8 mouse cellular contexts compared by ENCODE assay signal in the genomic region with DNA sequence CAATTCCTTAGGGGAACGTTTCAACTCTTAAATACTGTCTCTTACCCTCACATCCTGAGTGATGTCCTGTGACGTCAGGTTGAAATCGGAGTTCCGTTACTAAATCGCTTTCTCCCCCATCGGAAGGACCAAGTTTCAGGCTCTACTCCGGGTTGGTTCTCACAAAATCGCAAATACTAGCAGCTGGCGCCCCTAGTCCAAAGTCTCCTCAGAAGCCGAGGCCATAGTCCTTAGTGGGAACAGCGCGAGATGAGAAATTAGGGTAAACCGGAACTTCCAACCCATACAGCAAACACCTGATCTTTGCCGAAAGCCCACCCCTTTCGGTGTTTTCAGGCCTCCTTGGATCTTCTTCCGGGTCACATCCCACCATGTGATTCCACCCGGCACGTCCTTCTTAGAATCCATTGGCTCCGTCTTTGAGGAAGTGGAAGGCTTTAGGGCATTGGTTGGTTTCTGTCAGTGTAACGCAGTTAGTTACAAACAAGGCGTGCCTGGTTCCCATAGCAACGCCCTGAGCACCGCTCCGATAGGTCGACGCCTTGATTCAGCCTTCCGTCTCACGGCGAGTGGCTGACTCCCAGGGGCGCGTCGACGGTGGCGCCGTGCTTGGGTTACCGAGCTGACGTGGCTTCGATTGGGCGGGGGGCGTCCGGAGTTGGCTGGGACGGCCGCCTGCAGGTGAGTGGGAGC. TPM values are rescaled to one million over a fixed set of nuclear protein-coding genes. Genes with fewer than 3 reads are reported as not detected.
DNase-seq lines count a peak whose midpoint lies in the region; ATAC-seq and TF ChIP-seq lines count a peak whose summit lies in the region.

A gene (minus strand): TSS at position 421 of the 693 bp plus-strand sequence.
A gene (plus strand): TSS at position 558 of the 693 bp plus-strand sequence.

- H3K4me2 ChIP-seq in forebrain, embryonic 15.5 days (replicated peaks): peak within 1 kb of the TSS; percentile 82

- 0% methylated on average over 43 of the region's 43 CpGs for WGBS in forebrain, embryonic 15.5 days
- under 1% methylated on average over 43 of the region's 43 CpGs for WGBS in lung, adult 2 months

- H3K4me1 ChIP-seq in ES-E14 (ENCODE audit: control insufficient read depth in 2 of 2, insufficient read depth in 2 of 2, low read length in 2 of 2, poor library complexity in 1 of 2): peaks cover 0 to 1% of the 10 kb centered on the region in 2 experiments; a peak in 1 of 4 replicates
- H3K4me1 ChIP-seq in forebrain, embryonic 15.5 days: peaks cover 23% of the 10 kb centered on the region
- H3K4me1 ChIP-seq in lung, adult 2 months (ENCODE audit: control insufficient read depth, insufficient read depth, low read length): peaks cover 15% of the 10 kb centered on the region

- peak within 1 kb of the TSS; percentile 99 for H3K9ac ChIP-seq in ES-E14 (ENCODE audit: insufficient read depth, low read depth, low read length, poor library complexity, severe bottlenecking)
- H3K9ac ChIP-seq in forebrain, embryonic 15.5 days (replicated peaks): peak within 1 kb of the TSS; percentile 83

- H3K27ac ChIP-seq in ES-E14 (ENCODE audit: insufficient read depth, low read depth, low read length, poor library complexity, severe bottlenecking): peak within 1 kb of the TSS; percentile 88
- H3K27ac ChIP-seq in forebrain, embryonic 15.5 days (replicated peaks): peak within 1 kb of the TSS; percentile 88

- peak within 1 kb of the TSS; percentile 87 to 94 for H3K4me3 ChIP-seq in ES-E14 (ENCODE audit: insufficient read depth in 1 of 2, low read depth in 1 of 2, low read length in 2 of 2, poor library complexity in 1 of 2, severe bottlenecking in 1 of 2)
- H3K4me3 ChIP-seq in forebrain, embryonic 15.5 days: peak within 1 kb of the TSS; percentile 79
- H3K4me3 ChIP-seq in lung, adult 2 months (replicated peaks; ENCODE audit: extremely low read depth, low read depth, low read length): peak within 1 kb of the TSS; percentile 98

- ATAC-seq in forebrain, embryonic 15.5 days (replicated peaks): peak; percentile 100
- peak; percentile 97 for ATAC-seq in neutrophil, adult 5-6 weeks (ENCODE audit: extremely low read depth, insufficient number of reproducible peaks, low FRiP score, poor library complexity, severe bottlenecking)

- no peaks in the 10 kb centered on the region for H3K27me3 ChIP-seq in forebrain, embryonic 15.5 days

- peak; percentile 76; the same call in 1 of the 2 replicates for TF ChIP-seq POLR2A in lung, adult 2 months (IDR thresholded peaks at IDR 0.05; ENCODE audit: borderline replicate concordance, extremely low read depth, low read depth, low read length)

- no peaks in the 10 kb centered on the region for H3K36me3 ChIP-seq in ES-E14 (ENCODE audit: control insufficient read depth, insufficient read depth, low read length, poor library complexity, severe bottlenecking)
- H3K36me3 ChIP-seq in forebrain, embryonic 15.5 days: peaks cover 14% of the 10 kb centered on the region; the same call in 1 of the 2 replicates

- TF ChIP-seq CTCF in lung, adult 2 months (IDR thresholded peaks at IDR 0.05; ENCODE audit: insufficient read depth, low read length): no peak

- intact Hi-C loops in heart, postnatal 25 days (cut with DNase I): loop anchor here (2.0 to 5.0 kb wide), 2 partner anchors 46 to 138 kb away; a partner anchor contains a TSS

- no peaks in the 10 kb centered on the region for H3K9me3 ChIP-seq in ES-E14 (ENCODE audit: control insufficient read depth, insufficient read depth, low read depth, low read length)
- no peaks in the 10 kb centered on the region for H3K9me3 ChIP-seq in forebrain, embryonic 15.5 days

- in situ Hi-C loops in ES-E14 (cut with MboI; ENCODE audit: low sequenced_read_pairs in 2 of 2, unreplicated experiment in 2 of 2): no loop called here

- DNase-seq in ES-E14 (ENCODE audit: low read depth, low spot score): peak; percentile 99
- peak; percentile 99 for DNase-seq in cerebellum, adult 11-12 months
- DNase-seq in heart, postnatal 25 days (ENCODE audit: low spot score): peak; percentile 95
- peak; percentile 96 to 99 for DNase-seq in layer of hippocampus, adult 18-20 months (ENCODE audit: low spot score in 2 of 2)
- peak; percentile 89 for DNase-seq in lung, adult 2 months
- peak; percentile 92 to 98 for DNase-seq in thymus, adult 18-20 months

TF ChIP-seq in ES-E14, 5 proteins besides CTCF, POLR2A, EP300 and RAD21:
- TF ChIP-seq MAFK (IDR thresholded peaks at IDR 0.05; ENCODE audit: insufficient read depth, low read depth, low read length): no peak
- TF ChIP-seq HCFC1 (IDR thresholded peaks at IDR 0.05; ENCODE audit: borderline replicate concordance, insufficient read depth, low read length): peak; percentile 72
- peak; percentile 93 for TF ChIP-seq CHD2 (IDR thresholded peaks at IDR 0.05; ENCODE audit: low read depth, low read length)

RNA-seq across cellular contexts. Expression of the first gene that starts in this region (rescaled TPM):
- total RNA-seq in ES-E14 (2012; rRNA removed): 1.1 and 1.2 TPM in 2 replicates
- polyA plus RNA-seq in forebrain, embryonic 15.5 days (2015; fragmentation: Nextera tagmentation; extraction: Ambion mirVana): 0.84 and 0.91 TPM in 2 replicates
- total RNA-seq in heart, postnatal 25 days (2021): under 1 TPM; 0.59 to 0.86 TPM
- 1 to 10 TPM; 2.0 TPM for total RNA-seq in layer of hippocampus, adult 18-20 months (2021)
- polyA plus RNA-seq in lung, adult 2 months (2012; rRNA removed): 0.15 and 0.79 TPM in 2 replicates
- 5.0 and 7.6 TPM in 2 replicates for total RNA-seq in neutrophil, adult 5-6 weeks (2017)

RNA-seq across cellular contexts. Expression of the second gene that starts in this region (rescaled TPM):
- 52.6 and 73.4 TPM in 2 replicates for total RNA-seq in ES-E14 (2012; rRNA removed)
- 91.9 and 92.1 TPM in 2 replicates for polyA plus RNA-seq in forebrain, embryonic 15.5 days (2015; fragmentation: Nextera tagmentation; extraction: Ambion mirVana)
- 10 to 100 TPM; 37.9 to 43.5 TPM for total RNA-seq in heart, postnatal 25 days (2021)
- 10 to 100 TPM; 80.2 to 80.4 TPM for total RNA-seq in layer of hippocampus, adult 18-20 months (2021)
- 46.3 and 48.6 TPM in 2 replicates for polyA plus RNA-seq in lung, adult 2 months (2012; rRNA removed)
- 42.7 and 44.3 TPM in 2 replicates for total RNA-seq in neutrophil, adult 5-6 weeks (2017)

Comparison
In these comparisons a context has a peak if more than half of its experiments do, and no peak if none do; other contexts are left out.
1. Peak in every context shown above with its lines: DNase-seq, ATAC-seq, H3K4me3 ChIP-seq and H3K27ac ChIP-seq.